In genomic region chr9:20814521-20815272, GRCm38 (mm10) we compare ENCODE assay signal across 9 mouse cellular contexts. TPM values are rescaled to one million over a fixed set of nuclear protein-coding genes. Genes with fewer than 3 reads are reported as not detected.
DNase-seq lines count a peak whose midpoint lies in the region; ATAC-seq and TF ChIP-seq lines count a peak whose summit lies in the region.
"Had no signal": no experiment of that assay in that cellular context is flagged by ENCODE, and none has a peak within 500 bp of the region (broad histone marks: within the 10 kb centered on the region; RNA-seq: fewer than 3 reads in every experiment).

Col5a3 (minus strand) TSS chr9:20815067.

- 4% methylated on average over 29 of the region's 29 CpGs for WGBS in forebrain, embryonic 16.5 days
- 5% methylated on average over 26 of the region's 29 CpGs for WGBS in limb, embryonic 14.5 days

- H3K36me3 ChIP-seq in forebrain, embryonic 16.5 days (ENCODE audit: control insufficient read depth, insufficient read depth), result no peaks in the 10 kb centered on the region
- H3K36me3 ChIP-seq in limb, embryonic 14.5 days (ENCODE audit: control insufficient read depth, insufficient read depth, low read length), result no peaks in the 10 kb centered on the region
- no peaks in the 10 kb centered on the region for H3K36me3 ChIP-seq in myocyte (ENCODE audit: control insufficient read depth, insufficient read depth)
- H3K36me3 ChIP-seq: G1E had no signal

- peak; percentile 15 for DNase-seq in right cerebral cortex, adult 18-20 months
- DNase-seq in right cerebral cortex, postnatal 14 days, result no peak
- peak; percentile 59 to 72 for DNase-seq in heart, postnatal 36 days
- DNase-seq in limb, embryonic 14.5 days (ENCODE audit: low spot score), result peak; percentile 40
- no peak for DNase-seq in spleen, adult 12 weeks (ENCODE audit: low spot score)

- peak within 1 kb of the TSS; percentile 10; the same call in 1 of the 2 replicates for H3K4me2 ChIP-seq in forebrain, embryonic 16.5 days (ENCODE audit: low read length)
- peak within 1 kb of the TSS; percentile 37 for H3K4me2 ChIP-seq in limb, embryonic 14.5 days (replicated peaks; ENCODE audit: low read depth, low read length, severe bottlenecking)
- H3K4me2 ChIP-seq in myocyte (ENCODE audit: low read depth), result peak within 1 kb of the TSS; percentile 59

- no peak within 1 kb of the TSS for H3K4me3 ChIP-seq in forebrain, embryonic 16.5 days (replicated peaks; ENCODE audit: low read length)
- H3K4me3 ChIP-seq in limb, embryonic 14.5 days (replicated peaks; ENCODE audit: low read length), result 0 out of 2 replicates have a peak within 1 kb of the TSS, but pooled peaks have one; percentile 11
- peak within 1 kb of the TSS; percentile 43 for H3K4me3 ChIP-seq in myocyte

- no peak for ATAC-seq in forebrain, embryonic 16.5 days
- peak; percentile 68 for ATAC-seq in limb, embryonic 14.5 days (ENCODE audit: low FRiP score, low read depth)
- ATAC-seq in erythroblast, adult 5-6 weeks (replicated peaks; ENCODE audit: low FRiP score, poor library complexity, severe bottlenecking), result no peak

- peaks cover 5% of the 10 kb centered on the region; the same call in 1 of the 2 replicates for H3K4me1 ChIP-seq in forebrain, embryonic 16.5 days (replicated peaks; ENCODE audit: control insufficient read depth, insufficient read depth, low read length)
- H3K4me1 ChIP-seq in limb, embryonic 14.5 days (ENCODE audit: control insufficient read depth, insufficient read depth, low read length), result 0 out of 2 replicates have a peak, but pooled peaks cover 3% of the 10 kb centered on the region

- peak within 1 kb of the TSS; percentile 8 for H3ac ChIP-seq in myocyte (ENCODE audit: control insufficient read depth, insufficient read length)

- H3K27me3 ChIP-seq in forebrain, embryonic 16.5 days (replicated peaks; ENCODE audit: control insufficient read depth, insufficient read depth, low read length), result 0 out of 2 replicates have a peak, but pooled peaks cover 5% of the 10 kb centered on the region
- no peaks in the 10 kb centered on the region for H3K27me3 ChIP-seq in limb, embryonic 14.5 days (ENCODE audit: control insufficient read depth, insufficient read depth, low read length)
- H3K27me3 ChIP-seq in myocyte (ENCODE audit: control insufficient read depth, insufficient read depth, insufficient read length), result no peaks in the 10 kb centered on the region

- TF ChIP-seq POLR2A in limb, embryonic 14.5 days (IDR thresholded peaks at IDR 0.05; ENCODE audit: borderline replicate concordance, extremely low read depth, insufficient read depth, insufficient read length), result no peak
- peak; percentile 62 for TF ChIP-seq POLR2A in myocyte (IDR thresholded peaks at IDR 0.05; ENCODE audit: insufficient read length, low read depth)

- H3K9me3 ChIP-seq in forebrain, embryonic 16.5 days (ENCODE audit: control insufficient read depth, low read length), result no peaks in the 10 kb centered on the region
- no peaks in the 10 kb centered on the region for H3K9me3 ChIP-seq in limb, embryonic 14.5 days (ENCODE audit: control insufficient read depth, low read length)
- H3K9me3 ChIP-seq: G1E had no signal

- H3K27ac ChIP-seq in forebrain, embryonic 16.5 days (ENCODE audit: low read length), result no peak within 1 kb of the TSS
- H3K27ac ChIP-seq in limb, embryonic 14.5 days (replicated peaks; ENCODE audit: low read depth, low read length), result no peak within 1 kb of the TSS

- H3K9ac ChIP-seq in forebrain, embryonic 16.5 days (replicated peaks; ENCODE audit: low read depth, low read length), result no peak within 1 kb of the TSS
- no peak within 1 kb of the TSS for H3K9ac ChIP-seq in limb, embryonic 14.5 days (ENCODE audit: low read depth, low read length, severe bottlenecking)

- intact Hi-C loops in heart, postnatal 36 days (cut with DNase I), result no loop called here

- H3K79me2 ChIP-seq in myocyte (ENCODE audit: control insufficient read depth, insufficient read depth), result peaks cover 22% of the 10 kb centered on the region

TF ChIP-seq in myocyte, 11 proteins besides CTCF, POLR2A, EP300 and RAD21:
- TF ChIP-seq MYOD1 (IDR thresholded peaks at IDR 0.05; ENCODE audit: control insufficient read depth in 1 of 3, insufficient read length in 2 of 3, low read depth in 2 of 3), result peak in 1 of 3 experiments; percentile 37
- no peak for TF ChIP-seq CEBPB (IDR thresholded peaks at IDR 0.05; ENCODE audit: insufficient read depth, poor library complexity, severe bottlenecking)
- peak; percentile 65 for TF ChIP-seq POLR2AphosphoS2 (IDR thresholded peaks at IDR 0.05; ENCODE audit: insufficient read length, low read depth)

RNA-seq across cellular contexts. Expression of gene Col5a3, which starts in this region (rescaled TPM):
- 0.26 and 0.33 TPM in 2 replicates for polyA plus RNA-seq in forebrain, embryonic 16.5 days (2015; fragmentation: Nextera tagmentation; extraction: Ambion mirVana)
- 10 to 100 TPM; 17.2 to 22.0 TPM for total RNA-seq in heart, postnatal 36 days (2021)
- 5.5 and 6.7 TPM in 2 replicates for polyA plus RNA-seq in limb, embryonic 14.5 days (2012; rRNA removed)
- polyA plus RNA-seq in limb, embryonic 14.5 days (2014; fragmentation: Nextera tagmentation; extraction: Ambion mirVana), result 3.2 and 4.5 TPM in 2 replicates
- 70.3 TPM for polyA plus RNA-seq in myocyte (2012; fragmentation: generic; extraction: Trizol)
- total RNA-seq in erythroblast, adult 5-6 weeks (2015; ENCODE audit: low replicate concordance), result not detected in 2 replicates
- total RNA-seq in erythroblast, adult 5-6 weeks (2017; ENCODE audit: low replicate concordance), result 0.26 TPM in 1 of 2 replicates, not detected in the other
- polyA plus RNA-seq: G1E had no signal

Comparison
In these comparisons a context has a peak if more than half of its experiments do, and no peak if none do; other contexts are left out.
1. RNA of gene Col5a3 (total RNA-seq): 17.2 to 22.0 TPM in heart, postnatal 36 days; 0.26 TPM in erythroblast, adult 5-6 weeks; every median in the first group is over 10 times any median in the second.
2. DNase-seq: peak in right cerebral cortex, adult 18-20 months (single experiment), heart, postnatal 36 days (2 of 2) and limb, embryonic 14.5 days (single experiment); none in right cerebral cortex, postnatal 14 days (single experiment) and spleen, adult 12 weeks (single experiment).
3. Peak in every context shown above with its lines, with median percentiles within 50 percentile points of each other: H3K4me2 ChIP-seq.